In genomic region chr13:114396863-114397262, GRCm38 (mm10) we compare ENCODE assay signal across 22 mouse cellular contexts.
"Had no signal": no experiment of that assay in that cellular context is flagged by ENCODE, and none has a peak within 500 bp of the region (broad histone marks: within the 10 kb centered on the region; RNA-seq: fewer than 3 reads in every experiment).

No protein-coding gene starts in this region.

- H3K4me3 ChIP-seq: limb, embryonic 12.5 days; limb, embryonic 15.5 days; megakaryocyte, embryonic 14.5 days; midbrain, embryonic 12.5 days; neural tube, embryonic 12.5 days; stomach, embryonic 15.5 days had no signal

- DNase-seq: kidney, adult 18-20 months; kidney, adult 9 months; kidney, postnatal 14 days; kidney, postnatal 4 days; left cerebral cortex, postnatal 4 days; liver, postnatal 0 days; lung, embryonic 14.5 days; right cerebral cortex, adult 18-20 months; right cerebral cortex, postnatal 25 days; spleen, adult 18-20 months; thymus, postnatal 25 days had no signal

- ATAC-seq: liver, postnatal 0 days; lung, postnatal 0 days; midbrain, embryonic 16.5 days had no signal

- H3K27me3 ChIP-seq: limb, embryonic 12.5 days; limb, embryonic 15.5 days; megakaryocyte, embryonic 14.5 days; midbrain, embryonic 12.5 days; neural tube, embryonic 12.5 days; stomach, embryonic 15.5 days had no signal

- H3K4me2 ChIP-seq: limb, embryonic 12.5 days; limb, embryonic 15.5 days; liver, embryonic 11.5 days; lung, embryonic 14.5 days; midbrain, embryonic 12.5 days; neural tube, embryonic 12.5 days; stomach, embryonic 15.5 days had no signal

- H3K36me3 ChIP-seq: limb, embryonic 12.5 days; limb, embryonic 15.5 days; midbrain, embryonic 12.5 days; neural tube, embryonic 12.5 days; stomach, embryonic 15.5 days had no signal

- H3K4me1 ChIP-seq: limb, embryonic 12.5 days; limb, embryonic 15.5 days; megakaryocyte, embryonic 14.5 days; midbrain, embryonic 12.5 days; neural tube, embryonic 12.5 days; stomach, embryonic 15.5 days had no signal

- H3K27ac ChIP-seq: limb, embryonic 12.5 days; limb, embryonic 15.5 days; liver, embryonic 14.5 days; macrophage; midbrain, embryonic 12.5 days; neural tube, embryonic 12.5 days; stomach, embryonic 15.5 days had no signal

- H3K9me3 ChIP-seq: limb, embryonic 12.5 days; limb, embryonic 15.5 days; midbrain, embryonic 12.5 days; neural tube, embryonic 12.5 days; stomach, embryonic 15.5 days had no signal

- H3K9ac ChIP-seq: limb, embryonic 12.5 days; limb, embryonic 15.5 days; liver, embryonic 14.5 days; liver, postnatal 0 days; lung, embryonic 14.5 days; midbrain, embryonic 12.5 days; neural tube, embryonic 12.5 days; stomach, embryonic 15.5 days had no signal
